Mouse (Mus musculus): ENCODE measurements around the gene Gm21970.

Gene Gm21970

GRCm38 (mm10) chr16:91391421-91391820 lies at the start of gene Gm21970:
Gm21970 (plus strand) TSS chr16:91391721.
- DNase-seq (ENCODE audit: low spot score): no peak

- DNase-seq (ENCODE audit: low spot score): no peak
These were observed 45.0 kb upstream of the Gm21970 start for GRCm38 (mm10) chr16:91346491-91346890.

GRCm38 (mm10) chr16:91347491-91348263 lies 43.8 kb upstream of the Gm21970 start:
- no peak for DNase-seq (ENCODE audit: low spot score)

- no peak for DNase-seq (ENCODE audit: low spot score)
These were observed 43.3 kb upstream of the Gm21970 start for GRCm38 (mm10) chr16:91348264-91348565.

GRCm38 (mm10) chr16:91348588-91349330 lies 42.8 kb upstream of the Gm21970 start:
- no peak for DNase-seq (ENCODE audit: low spot score)

- peak; percentile 68 for DNase-seq (ENCODE audit: low spot score)
These were observed 39.4 kb upstream of the Gm21970 start for GRCm38 (mm10) chr16:91352084-91352562.

GRCm38 (mm10) chr16:91352749-91353148 lies 38.8 kb upstream of the Gm21970 start:
- no peak for DNase-seq (ENCODE audit: low spot score)

GRCm38 (mm10) chr16:91353177-91353576 lies 38.3 kb upstream of the Gm21970 start:
- no peak for DNase-seq (ENCODE audit: low spot score)

GRCm38 (mm10) chr16:91353638-91354037 lies 37.9 kb upstream of the Gm21970 start:
- no peak for DNase-seq (ENCODE audit: low spot score)

- DNase-seq (ENCODE audit: low spot score): no peak
These were observed 36.9 kb upstream of the Gm21970 start for GRCm38 (mm10) chr16:91354599-91354998.

GRCm38 (mm10) chr16:91355160-91355559 lies 36.4 kb upstream of the Gm21970 start:
- no peak for DNase-seq (ENCODE audit: low spot score)

GRCm38 (mm10) chr16:91356760-91357525 lies 34.6 kb upstream of the Gm21970 start:
- DNase-seq (ENCODE audit: low spot score): no peak

GRCm38 (mm10) chr16:91357526-91357900 lies 34.0 kb upstream of the Gm21970 start:
- DNase-seq (ENCODE audit: low spot score): no peak

GRCm38 (mm10) chr16:91358555-91358954 lies 33.0 kb upstream of the Gm21970 start:
- no peak for DNase-seq (ENCODE audit: low spot score)

GRCm38 (mm10) chr16:91359531-91359930 lies 32.0 kb upstream of the Gm21970 start:
- DNase-seq (ENCODE audit: low spot score): no peak

GRCm38 (mm10) chr16:91360162-91360561 lies 31.4 kb upstream of the Gm21970 start:
- no peak for DNase-seq (ENCODE audit: low spot score)

GRCm38 (mm10) chr16:91362006-91362405 lies 29.5 kb upstream of the Gm21970 start:
- DNase-seq (ENCODE audit: low spot score): no peak

GRCm38 (mm10) chr16:91362616-91363272 lies 28.8 kb upstream of the Gm21970 start:
- DNase-seq (ENCODE audit: low spot score): no peak

GRCm38 (mm10) chr16:91363483-91363882 lies 28.0 kb upstream of the Gm21970 start:
- no peak for DNase-seq (ENCODE audit: low spot score)

GRCm38 (mm10) chr16:91366567-91366966 lies 25.0 kb upstream of the Gm21970 start:
- no peak for DNase-seq (ENCODE audit: low spot score)

- no peak for DNase-seq (ENCODE audit: low spot score)
These were observed 24.5 kb upstream of the Gm21970 start for GRCm38 (mm10) chr16:91367066-91367465.
